Mouse (Mus musculus) lung, postnatal 0 days (tissue): ENCODE data around the gene Chmp1a.

Experiments used
- CTCF ChIP-seq: IDR thresholded peaks from 2 replicates; pipeline ENCODE4 v1.5.1; 2016; ENCODE audit warnings: antibody characterized with exemption, mild to moderate bottlenecking
- EP300 ChIP-seq: IDR thresholded peaks from 2 replicates; pipeline ENCODE4 v1.6.1; 2016; ENCODE audit warnings: antibody characterized with exemption, mild to moderate bottlenecking, control low read depth

DNA sequence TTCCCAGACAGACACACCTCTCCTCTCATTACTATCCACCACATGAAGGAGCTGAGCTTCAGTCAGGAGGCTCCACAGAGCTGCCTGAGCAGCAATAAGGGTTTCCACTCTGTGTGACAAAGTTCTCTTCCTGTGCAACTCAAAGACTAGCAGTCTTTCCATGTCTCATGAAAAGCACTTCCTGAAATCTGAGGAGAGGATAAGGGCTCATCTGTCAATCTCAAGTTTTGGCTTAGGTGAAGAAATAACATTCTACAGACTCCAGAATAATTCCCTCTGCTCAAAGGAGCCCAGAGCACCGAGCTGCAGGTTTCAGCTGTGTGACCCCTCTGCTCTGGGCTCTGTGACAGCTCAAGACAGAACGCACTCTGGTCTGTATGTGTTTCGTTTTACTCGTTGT lies 40.4 kb upstream of the Chmp1a start:
- TF ChIP-seq CTCF (no peak), EP300 (no peak)
